Comparison of ENCODE assay signal across 8 mouse cellular contexts in genomic region chr10:116893753-116894152, GRCm38 (mm10). TPM values are rescaled to one million over a fixed set of nuclear protein-coding genes. Genes with fewer than 3 reads are reported as not detected.
DNase-seq lines count a peak whose midpoint lies in the region; ATAC-seq and TF ChIP-seq lines count a peak whose summit lies in the region.

No protein-coding gene starts in this region.

- H3K36me3 ChIP-seq in forebrain, postnatal 0 days (ENCODE audit: insufficient read depth) = no peaks in the 10 kb centered on the region
- no peaks in the 10 kb centered on the region for H3K36me3 ChIP-seq in forebrain, embryonic 12.5 days (replicated peaks)
- no peaks in the 10 kb centered on the region for H3K36me3 ChIP-seq in lung, postnatal 0 days (ENCODE audit: insufficient read depth, low read length)

- ATAC-seq in forebrain, postnatal 0 days = peak; percentile 59; the same call in 1 of the 2 replicates
- ATAC-seq in forebrain, embryonic 12.5 days (ENCODE audit: low FRiP score) = no peak
- ATAC-seq in lung, postnatal 0 days = no peak

- peak; percentile 59 for DNase-seq in forebrain, postnatal 0 days
- DNase-seq in right cerebral cortex, adult 18-20 months = peak; percentile 29
- no peak for DNase-seq in right cerebral cortex, postnatal 14 days
- DNase-seq in cerebellum, adult 2 months = peak; percentile 60 to 71
- DNase-seq in heart, postnatal 4 days = peak; percentile 52
- peak; percentile 61 for DNase-seq in lung, postnatal 0 days (ENCODE audit: low spot score)
- DNase-seq in urinary bladder, postnatal 4 days (ENCODE audit: low spot score in 2 of 2) = peak; percentile 23 to 55

- no peak overlapping the region for H3K27ac ChIP-seq in forebrain, postnatal 0 days (ENCODE audit: low read depth, low read length)
- no peak overlapping the region for H3K27ac ChIP-seq in forebrain, embryonic 12.5 days
- H3K27ac ChIP-seq in cerebellum, adult 2 months (ENCODE audit: insufficient read depth, low read length) = no peak overlapping the region
- no peak overlapping the region for H3K27ac ChIP-seq in lung, postnatal 0 days (ENCODE audit: low read length)

- H3K4me1 ChIP-seq in forebrain, postnatal 0 days (ENCODE audit: insufficient read depth) = no peaks in the 10 kb centered on the region
- H3K4me1 ChIP-seq in forebrain, embryonic 12.5 days = no peaks in the 10 kb centered on the region
- peaks cover 10% of the 10 kb centered on the region for H3K4me1 ChIP-seq in cerebellum, adult 2 months (ENCODE audit: control insufficient read depth, insufficient read depth, low read length)
- no peaks in the 10 kb centered on the region for H3K4me1 ChIP-seq in lung, postnatal 0 days (ENCODE audit: insufficient read depth, low read depth, low read length)

- TF ChIP-seq POLR2A in cerebellum, adult 2 months (IDR thresholded peaks at IDR 0.05; ENCODE audit: borderline replicate concordance, insufficient read depth, low read length) = no peak

- TF ChIP-seq EP300 in lung, postnatal 0 days (IDR thresholded peaks at IDR 0.05) = no peak

- no peak overlapping the region for H3K4me2 ChIP-seq in forebrain, postnatal 0 days (ENCODE audit: low read depth)
- H3K4me2 ChIP-seq in forebrain, embryonic 12.5 days = no peak overlapping the region
- H3K4me2 ChIP-seq in lung, postnatal 0 days (replicated peaks; ENCODE audit: low read depth, low read length) = no peak overlapping the region

- TF ChIP-seq CTCF in forebrain, postnatal 0 days (IDR thresholded peaks at IDR 0.05; ENCODE audit: low read depth) = peak; percentile 83
- peak; percentile 76 for TF ChIP-seq CTCF in cerebellum, adult 2 months (IDR thresholded peaks at IDR 0.05; ENCODE audit: borderline replicate concordance, insufficient read depth, low read depth, low read length)
- peak; percentile 78 for TF ChIP-seq CTCF in lung, postnatal 0 days (IDR thresholded peaks at IDR 0.05)

- H3K9me3 ChIP-seq in forebrain, postnatal 0 days (ENCODE audit: low read length) = no peaks in the 10 kb centered on the region
- H3K9me3 ChIP-seq in forebrain, embryonic 12.5 days = no peaks in the 10 kb centered on the region
- no peaks in the 10 kb centered on the region for H3K9me3 ChIP-seq in lung, postnatal 0 days (ENCODE audit: low read length)

- no peaks in the 10 kb centered on the region for H3K27me3 ChIP-seq in forebrain, postnatal 0 days (ENCODE audit: insufficient read depth, low read length)
- H3K27me3 ChIP-seq in forebrain, embryonic 12.5 days = no peaks in the 10 kb centered on the region
- no peaks in the 10 kb centered on the region for H3K27me3 ChIP-seq in cerebellum, adult 2 months (ENCODE audit: control insufficient read depth, insufficient read depth, low read length)
- no peaks in the 10 kb centered on the region for H3K27me3 ChIP-seq in lung, postnatal 0 days (replicated peaks; ENCODE audit: insufficient read depth, low read length)

- no peak overlapping the region for H3K4me3 ChIP-seq in forebrain, postnatal 0 days (ENCODE audit: low read depth, low read length)
- no peak overlapping the region for H3K4me3 ChIP-seq in forebrain, embryonic 12.5 days (replicated peaks)
- no peak overlapping the region for H3K4me3 ChIP-seq in cerebellum, adult 2 months (replicated peaks; ENCODE audit: insufficient read depth, low read depth, low read length)
- no peak overlapping the region for H3K4me3 ChIP-seq in lung, postnatal 0 days (ENCODE audit: low read depth, low read length)

- no peak overlapping the region for H3K9ac ChIP-seq in forebrain, postnatal 0 days
- no peak overlapping the region for H3K9ac ChIP-seq in forebrain, embryonic 12.5 days
- no peak overlapping the region for H3K9ac ChIP-seq in lung, postnatal 0 days (replicated peaks; ENCODE audit: low read depth)

- WGBS in forebrain, postnatal 0 days = 24% methylated on average over 3 of the region's 3 CpGs
- WGBS in forebrain, embryonic 12.5 days = 26% methylated on average over 3 of the region's 3 CpGs
- 11% methylated on average over 3 of the region's 3 CpGs for WGBS in cerebellum, adult 2 months
- 11% methylated on average over 3 of the region's 3 CpGs for WGBS in lung, postnatal 0 days

RNA-seq across cellular contexts. Expression of gene Myrfl, which starts 3.0 kb away (rescaled TPM):
- 0.08 TPM in 1 of 2 replicates, not detected in the other for total RNA-seq in forebrain, postnatal 0 days (2014; rRNA removed)
- not detected in 2 replicates for polyA plus RNA-seq in forebrain, postnatal 0 days (2015; fragmentation: Nextera tagmentation; extraction: Ambion mirVana)
- polyA plus RNA-seq in forebrain, embryonic 12.5 days (2016; fragmentation: Nextera tagmentation; extraction: Ambion mirVana) = 0.06 and 0.08 TPM in 2 replicates
- 0.10 and 0.17 TPM in 2 replicates for polyA plus RNA-seq in cerebellum, adult 2 months (2012; rRNA removed)
- under 1 TPM; 0.32 to 0.41 TPM for total RNA-seq in heart, postnatal 4 days (2021)
- not detected in 2 replicates for polyA plus RNA-seq in lung, postnatal 0 days (2015; fragmentation: Nextera tagmentation; extraction: Ambion mirVana)

RNA-seq across cellular contexts. Expression of gene Rab3ip, which starts 56.8 kb away (rescaled TPM):
- total RNA-seq in forebrain, postnatal 0 days (2014; rRNA removed) = 80.7 and 125 TPM in 2 replicates
- 37.3 and 41.8 TPM in 2 replicates for polyA plus RNA-seq in forebrain, postnatal 0 days (2015; fragmentation: Nextera tagmentation; extraction: Ambion mirVana)
- 42.6 and 47.2 TPM in 2 replicates for polyA plus RNA-seq in forebrain, embryonic 12.5 days (2016; fragmentation: Nextera tagmentation; extraction: Ambion mirVana)
- 45.8 and 46.5 TPM in 2 replicates for polyA plus RNA-seq in cerebellum, adult 2 months (2012; rRNA removed)
- 10 to 100 TPM; 87.7 to 90.2 TPM for total RNA-seq in heart, postnatal 4 days (2021)
- 29.5 and 34.2 TPM in 2 replicates for polyA plus RNA-seq in lung, postnatal 0 days (2015; fragmentation: Nextera tagmentation; extraction: Ambion mirVana)
